Mouse (Mus musculus) liver, embryonic 13.5 days (tissue): ENCODE measurements at regions not wholly inside any gene's neighbourhood (a gene's known extent, or its start where the extent isn't known, plus 50 kb on each side); places are given as distances from the start of the nearest gene placed in this dataset.

Experiments used
- ATAC-seq: fragments of 200-750 bp; cut with Nextera tagmentation; 2 replicates; pipeline ENCODE4 v1.8.0; 2017; ENCODE audit warnings: low read depth, mild to moderate bottlenecking, moderate number of reproducible peaks, moderate library complexity
- DNase-seq: peaks from one replicate; pipeline ENCODE4 v3.0.0; 2022
- H3K27ac ChIP-seq: fragments of 300-500 bp; sonication (generic); 2 replicates; pipeline ENCODE4 v1.5.1; 2015; ENCODE audit warnings: moderate library complexity, mild to moderate bottlenecking, inconsistent platforms
- H3K27me3 ChIP-seq: fragments of 300-500 bp; sonication (generic); 2 replicates; pipeline ENCODE4 v1.6.1; 2015; ENCODE audit warnings: mild to moderate bottlenecking, inconsistent platforms
- H3K36me3 ChIP-seq: fragments of 300-500 bp; sonication (generic); 2 replicates; pipeline ENCODE4 v1.6.1; 2015; ENCODE audit warnings: mild to moderate bottlenecking, inconsistent platforms
- H3K4me1 ChIP-seq: fragments of 300-500 bp; sonication (generic); replicated peaks from 2 replicates; pipeline ENCODE4 v1.6.1; 2015; ENCODE audit warnings: inconsistent platforms
- H3K4me2 ChIP-seq: fragments of 300-500 bp; sonication (generic); 2 replicates; pipeline ENCODE4 v1.6.1; 2015; ENCODE audit warnings: inconsistent platforms, mild to moderate bottlenecking, moderate library complexity
- H3K4me3 ChIP-seq: fragments of 300-500 bp; sonication (generic); replicated peaks from 2 replicates; pipeline ENCODE4 v1.5.1; 2015; ENCODE audit warnings: mild to moderate bottlenecking, inconsistent platforms
- H3K9ac ChIP-seq: fragments of 300-500 bp; sonication (generic); 2 replicates; pipeline ENCODE4 v1.6.1; 2015; ENCODE audit warnings: mild to moderate bottlenecking, inconsistent platforms
- H3K9me3 ChIP-seq: fragments of 300-500 bp; sonication (generic); replicated peaks from 2 replicates; pipeline ENCODE4 v1.6.1; 2016; ENCODE audit warnings: inconsistent platforms
- WGBS: fragments of 180-500 bp; shearing (Covaris S2); methylation state at CpG from one replicate; pipeline ENCODE4 v1.1.7; 2015; ENCODE audit not compliant: insufficient replicate concordance; 5-methylcytosine and 5-hydroxymethylcytosine counted together

DNA sequence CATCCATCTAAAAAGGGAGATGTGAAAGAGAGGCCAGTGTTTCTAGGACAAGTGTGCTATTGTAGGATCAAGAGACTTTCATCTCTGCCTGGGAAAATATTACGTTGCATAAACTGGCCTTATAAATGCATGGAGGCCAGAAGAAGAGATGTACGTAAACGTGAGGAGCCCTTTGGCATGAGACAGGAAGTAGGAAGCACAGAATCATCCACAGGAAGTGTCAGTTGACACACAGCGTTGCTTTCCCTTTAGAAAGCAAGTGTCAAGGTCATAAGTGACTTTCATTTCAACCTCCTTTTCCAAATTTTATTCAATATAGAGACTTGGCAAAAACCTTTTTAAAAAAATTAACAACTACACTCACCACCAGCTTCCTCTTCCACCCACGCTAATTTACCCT, 175.2 kb downstream of the Klf7 start:
- WGBS: 29% methylated on average over 5 of the region's 5 CpGs
- no peak overlapping the region for H3K9ac ChIP-seq

DNA sequence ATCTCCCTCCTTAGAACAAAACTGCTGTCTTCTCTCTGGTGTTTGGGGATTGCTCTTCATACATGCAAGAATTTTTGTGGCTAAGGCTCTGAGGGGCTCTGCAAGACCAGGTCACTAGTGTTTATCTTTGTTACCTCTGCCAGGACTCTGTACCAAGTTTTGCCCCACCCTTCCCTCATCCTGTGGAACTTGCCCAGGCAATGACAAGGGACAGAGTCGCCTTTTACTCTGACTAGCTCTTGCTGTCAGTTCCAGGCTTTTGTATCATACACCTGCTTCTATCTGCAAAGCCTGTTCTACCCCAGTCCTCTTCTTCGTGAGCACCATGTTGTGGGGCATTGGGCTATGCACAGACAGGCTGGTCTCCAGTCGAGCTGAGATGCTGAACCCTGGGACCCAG, 175.7 kb upstream of the 4933402D24Rik start:
- 36% methylated on average over 3 of the region's 3 CpGs for WGBS
- Histone ChIP-seq H3K4me2 (no peak overlapping the region), H3K27ac (no peak overlapping the region), H3K4me3 (no peak overlapping the region), H3K4me1 (no peaks in the 10 kb centered on the region), H3K27me3 (no peaks in the 10 kb centered on the region), H3K36me3 (no peaks in the 10 kb centered on the region), H3K9me3 (no peaks in the 10 kb centered on the region), H3K9ac (no peak overlapping the region)
- no peak for ATAC-seq
- no peak for DNase-seq

More for the DNA sequence above, 175.2 kb downstream of the Klf7 start:
- H3K4me2 ChIP-seq: no peak overlapping the region
- H3K4me1 ChIP-seq: no peaks in the 10 kb centered on the region
- H3K4me3 ChIP-seq: no peak overlapping the region
- DNase-seq (no peak), ATAC-seq (no peak)
- no peaks in the 10 kb centered on the region for H3K27me3 ChIP-seq
- no peak overlapping the region for H3K27ac ChIP-seq
- H3K36me3 ChIP-seq: no peaks in the 10 kb centered on the region
- H3K9me3 ChIP-seq: no peaks in the 10 kb centered on the region

DNA sequence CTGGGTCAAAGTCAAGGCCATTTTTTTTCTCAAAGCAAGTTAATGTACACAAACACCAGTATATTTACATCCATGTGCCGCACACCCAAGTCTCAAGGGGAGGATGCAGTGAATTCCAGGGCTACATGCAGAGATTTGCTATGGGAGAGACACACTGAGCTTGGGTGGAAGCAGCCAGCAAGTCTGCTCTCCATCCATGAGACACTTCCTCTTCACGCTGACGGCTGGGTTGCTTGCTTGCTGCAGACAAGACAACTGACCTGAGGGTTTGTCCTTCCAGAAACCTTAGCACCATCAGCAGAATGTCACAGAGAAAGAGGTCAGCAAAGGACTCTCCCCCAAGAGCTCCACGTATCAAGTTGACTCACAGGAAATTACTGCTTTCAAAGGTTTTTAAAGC, 169.3 kb upstream of the 4933402D24Rik start:
- Histone ChIP-seq H3K4me3 (no peak overlapping the region), H3K9me3 (no peaks in the 10 kb centered on the region), H3K27ac (no peak overlapping the region), H3K27me3 (no peaks in the 10 kb centered on the region), H3K36me3 (no peaks in the 10 kb centered on the region), H3K9ac (no peak overlapping the region), H3K4me1 (no peaks in the 10 kb centered on the region), H3K4me2 (no peak overlapping the region)
- 39% methylated on average over 4 of the region's 4 CpGs for WGBS
- DNase-seq (no peak), ATAC-seq (no peak)

DNA sequence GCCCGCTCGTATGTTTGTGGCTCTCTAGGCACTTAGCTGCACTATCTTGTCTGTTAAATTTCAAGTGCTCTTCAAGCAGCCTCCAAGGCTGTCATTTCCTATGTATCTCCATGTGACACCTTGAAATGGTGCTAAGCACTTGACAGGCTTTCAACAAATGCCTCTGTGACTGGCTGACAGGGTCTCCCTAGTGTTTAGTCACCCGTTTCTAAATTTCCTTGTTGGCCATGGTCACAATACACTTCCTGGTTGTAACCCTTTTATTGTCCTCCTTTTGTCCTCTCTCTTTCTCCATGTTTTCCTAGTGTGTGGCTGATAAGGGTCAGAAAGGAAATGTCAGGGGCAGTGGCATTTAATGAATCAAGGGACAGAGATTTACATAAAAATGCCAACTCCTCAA, 168.4 kb upstream of the 4933402D24Rik start:
- H3K27ac ChIP-seq: no peak overlapping the region
- H3K27me3 ChIP-seq: no peaks in the 10 kb centered on the region
- H3K4me3 ChIP-seq: no peak overlapping the region
- H3K36me3 ChIP-seq: no peaks in the 10 kb centered on the region
- H3K9me3 ChIP-seq: no peaks in the 10 kb centered on the region
- DNase-seq (no peak), ATAC-seq (no peak)
- WGBS: 62% methylated on average over 3 of the region's 3 CpGs
- H3K4me2 ChIP-seq: no peak overlapping the region
- no peaks in the 10 kb centered on the region for H3K4me1 ChIP-seq
- H3K9ac ChIP-seq: no peak overlapping the region

DNA sequence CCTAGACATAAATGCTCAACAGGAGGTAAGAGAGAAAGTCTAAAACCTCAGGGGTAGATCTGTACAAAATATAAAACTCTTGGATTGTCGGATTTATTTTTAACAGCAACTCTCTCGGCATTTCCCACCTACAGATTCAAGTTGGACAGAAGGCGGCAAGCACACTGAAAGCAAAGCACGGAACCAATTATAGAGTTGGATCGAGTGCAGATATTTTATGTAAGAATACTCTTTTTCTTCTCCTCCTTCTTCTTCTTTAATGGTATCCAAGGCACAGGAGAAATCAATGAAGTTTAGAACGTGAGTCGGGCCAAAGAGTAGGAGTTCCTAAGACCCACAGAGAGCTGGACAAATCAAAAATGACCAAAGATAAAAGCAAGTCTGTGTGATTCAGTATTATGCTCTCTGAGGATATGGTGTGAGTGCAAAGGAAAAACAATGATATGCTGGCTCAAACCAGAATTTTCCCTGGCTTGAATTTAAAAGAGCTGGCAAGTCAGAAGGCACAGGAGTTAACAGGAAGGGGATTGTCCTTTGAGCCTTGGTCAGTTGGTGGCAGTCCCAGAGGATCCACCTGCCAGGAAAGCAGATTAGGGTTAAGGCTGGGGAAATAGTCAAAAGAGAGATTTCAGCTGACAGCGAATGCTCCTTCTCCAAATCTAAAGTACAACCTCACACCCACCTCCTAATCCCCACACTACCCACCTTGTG, 165.7 kb upstream of the 4933402D24Rik start:
- Histone ChIP-seq H3K9me3 (no peaks in the 10 kb centered on the region), H3K36me3 (no peaks in the 10 kb centered on the region), H3K4me3 (no peak overlapping the region), H3K4me1 (no peaks in the 10 kb centered on the region), H3K9ac (no peak overlapping the region), H3K27ac (no peak overlapping the region), H3K4me2 (no peak overlapping the region), H3K27me3 (no peaks in the 10 kb centered on the region)
- DNase-seq: no peak
- WGBS: 73% methylated on average over 8 of the region's 8 CpGs
- no peak for ATAC-seq

DNA sequence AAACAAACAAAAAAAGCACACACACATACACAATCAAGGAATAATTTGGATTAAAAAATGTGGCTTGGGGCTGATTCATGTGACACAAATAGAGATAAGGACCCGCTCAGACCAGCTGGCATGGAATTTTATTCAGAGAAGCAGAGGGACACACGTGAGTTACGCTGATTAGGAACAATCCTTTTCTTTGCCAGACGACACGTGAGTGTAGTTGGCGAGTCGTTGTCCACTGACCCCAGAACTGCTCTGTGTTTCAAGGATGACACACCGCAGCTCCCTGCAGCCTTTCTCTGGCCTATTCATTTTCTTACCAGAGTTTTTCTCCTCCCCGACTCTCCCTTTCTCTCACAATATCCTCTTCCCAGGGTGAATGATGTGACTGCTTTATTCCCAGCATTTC, 163.4 kb upstream of the 4933402D24Rik start:
- DNase-seq: no peak
- Histone ChIP-seq H3K9me3 (no peaks in the 10 kb centered on the region), H3K36me3 (no peaks in the 10 kb centered on the region), H3K27ac (no peak overlapping the region), H3K27me3 (no peaks in the 10 kb centered on the region), H3K4me1 (no peaks in the 10 kb centered on the region), H3K4me2 (no peak overlapping the region), H3K9ac (no peak overlapping the region), H3K4me3 (no peak overlapping the region)
- ATAC-seq: no peak
- WGBS: 63% methylated on average over 9 of the region's 9 CpGs

DNA sequence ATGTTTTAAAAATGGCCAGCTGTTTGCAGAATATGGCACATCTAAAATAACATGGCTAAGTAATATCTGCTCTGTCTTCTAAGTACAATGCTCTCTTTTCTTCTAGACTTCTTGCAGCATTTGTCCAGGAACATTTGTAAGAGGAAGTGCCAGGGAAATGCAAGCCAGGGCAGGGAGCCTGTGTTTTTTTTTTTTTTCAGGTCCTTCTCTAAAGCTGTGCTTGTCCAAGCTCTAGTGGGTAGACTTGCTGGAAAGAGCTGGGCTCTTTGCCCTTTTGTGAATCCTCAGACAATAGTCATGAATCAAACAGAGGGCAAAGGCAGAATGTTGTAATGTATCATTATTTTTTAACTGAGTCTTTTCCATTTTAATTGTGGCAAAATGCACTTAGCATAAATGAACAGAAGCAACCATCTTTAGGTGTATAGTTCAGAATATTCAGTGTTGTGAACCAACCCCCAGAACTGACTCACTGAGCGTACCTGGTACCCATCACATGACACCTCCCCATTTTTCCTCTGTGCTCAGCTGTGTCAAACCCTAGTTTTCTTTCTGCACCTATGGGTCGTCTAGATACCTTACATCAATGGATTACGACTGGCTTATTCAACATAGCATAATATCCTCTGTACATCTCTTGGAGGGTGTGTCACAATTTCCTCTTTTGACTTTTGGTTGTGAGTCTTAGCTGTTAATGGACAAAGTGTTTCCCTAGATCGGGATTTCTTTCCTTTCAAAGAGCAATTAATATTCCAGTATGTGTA, 160.5 kb upstream of the 4933402D24Rik start:
- no peaks in the 10 kb centered on the region for H3K9me3 ChIP-seq
- no peak overlapping the region for H3K4me2 ChIP-seq
- no peaks in the 10 kb centered on the region for H3K4me1 ChIP-seq
- H3K27ac ChIP-seq: no peak overlapping the region
- DNase-seq (no peak), ATAC-seq (no peak)
- no peaks in the 10 kb centered on the region for H3K36me3 ChIP-seq
- no peaks in the 10 kb centered on the region for H3K27me3 ChIP-seq
- no peak overlapping the region for H3K4me3 ChIP-seq
- WGBS: 60% methylated on average over 4 of the region's 4 CpGs
- no peak overlapping the region for H3K9ac ChIP-seq

DNA sequence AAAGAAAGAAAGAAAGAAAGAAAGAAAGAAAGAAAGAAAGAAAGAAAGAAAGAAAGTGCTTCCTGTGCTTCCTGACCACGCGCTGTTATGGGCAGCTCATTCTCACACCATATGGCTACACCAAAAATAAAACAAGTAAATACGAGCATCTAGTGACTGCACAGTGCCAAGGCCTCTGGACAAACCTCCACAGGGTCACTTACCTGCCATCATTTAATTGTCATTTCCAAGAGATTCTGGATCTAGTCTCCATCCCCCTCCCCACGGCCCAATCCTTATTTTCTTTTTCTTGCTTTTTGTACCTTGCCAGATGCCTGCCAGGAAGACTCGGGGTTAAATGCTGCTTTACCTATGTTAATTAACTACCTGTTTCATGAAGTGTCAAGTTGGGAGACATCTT, 159.8 kb upstream of the 4933402D24Rik start:
- Histone ChIP-seq H3K4me2 (no peak overlapping the region), H3K4me1 (no peaks in the 10 kb centered on the region), H3K27ac (no peak overlapping the region), H3K4me3 (no peak overlapping the region), H3K36me3 (no peaks in the 10 kb centered on the region), H3K9me3 (no peaks in the 10 kb centered on the region), H3K27me3 (no peaks in the 10 kb centered on the region), H3K9ac (no peak overlapping the region)
- 72% methylated on average over 5 of the region's 5 CpGs for WGBS
- no peak for DNase-seq
- ATAC-seq: no peak

DNA sequence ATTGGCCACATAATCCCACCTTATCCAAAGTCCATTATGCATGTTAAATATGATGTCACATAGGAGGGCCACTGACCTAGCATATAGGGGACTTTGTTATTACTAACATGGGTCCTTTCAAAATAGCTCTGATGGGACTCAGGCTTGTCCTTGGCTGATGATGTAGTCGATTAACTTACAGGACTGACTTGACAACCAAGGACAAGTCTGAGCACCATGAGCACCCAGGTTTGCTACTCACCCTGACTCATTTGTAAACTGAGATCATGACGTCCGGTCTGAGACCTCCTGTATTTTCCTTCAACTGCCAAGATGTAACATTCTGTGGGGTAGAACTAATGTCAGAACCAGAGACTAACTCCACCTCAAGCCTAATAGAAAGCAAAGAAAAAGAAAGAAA, 159.3 kb upstream of the 4933402D24Rik start:
- Histone ChIP-seq H3K36me3 (no peaks in the 10 kb centered on the region), H3K27ac (no peak overlapping the region), H3K4me3 (no peak overlapping the region), H3K4me1 (no peaks in the 10 kb centered on the region), H3K27me3 (no peaks in the 10 kb centered on the region), H3K9me3 (no peaks in the 10 kb centered on the region), H3K4me2 (no peak overlapping the region), H3K9ac (no peak overlapping the region)
- no peak for ATAC-seq
- no peak for DNase-seq
- WGBS: 65% methylated on average over 3 of the region's 3 CpGs

DNA sequence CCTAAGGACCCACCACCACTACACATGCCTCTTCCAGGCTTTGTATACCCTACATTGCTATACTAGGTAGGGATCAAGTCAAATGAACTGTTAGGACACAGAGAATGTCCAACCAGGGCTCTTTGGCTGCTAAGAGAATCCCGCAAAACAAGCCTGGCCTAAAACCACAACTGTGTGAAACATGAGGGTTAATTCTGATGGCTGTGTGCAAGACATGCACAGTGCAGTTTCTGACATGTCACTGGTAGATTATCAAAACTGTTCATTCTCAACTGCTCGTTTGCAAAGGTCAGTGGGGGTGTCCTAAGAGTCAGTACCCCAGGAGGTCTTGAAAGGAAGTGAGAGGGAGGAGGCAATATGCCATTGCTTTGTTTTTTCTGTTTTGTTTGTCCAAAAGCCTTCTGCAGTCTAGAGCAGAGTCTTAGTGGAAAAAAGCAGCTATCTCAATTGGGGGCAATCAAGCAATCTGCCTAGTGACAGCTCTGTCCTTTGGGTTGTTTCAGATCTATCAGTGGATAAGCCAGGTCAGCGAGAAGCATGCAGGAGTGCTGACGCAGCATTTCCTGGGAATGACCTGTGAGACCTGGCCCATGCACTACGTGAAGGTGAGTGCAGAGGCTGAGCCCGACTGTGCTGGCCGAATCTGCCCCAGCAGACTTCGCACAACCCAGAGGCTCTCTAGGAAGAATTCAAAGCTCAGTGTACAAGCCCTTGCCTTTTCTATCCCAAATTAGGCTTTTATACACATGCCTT, 151.3 kb upstream of the 4933402D24Rik start:
- Histone ChIP-seq H3K27me3 (no peaks in the 10 kb centered on the region), H3K4me2 (no peak overlapping the region), H3K36me3 (no peaks in the 10 kb centered on the region), H3K9me3 (no peaks in the 10 kb centered on the region), H3K9ac (no peak overlapping the region), H3K4me1 (no peaks in the 10 kb centered on the region), H3K4me3 (no peak overlapping the region), H3K27ac (no peak overlapping the region)
- 43% methylated on average over 8 of the region's 8 CpGs for WGBS
- no peak for ATAC-seq
- DNase-seq: no peak

DNA sequence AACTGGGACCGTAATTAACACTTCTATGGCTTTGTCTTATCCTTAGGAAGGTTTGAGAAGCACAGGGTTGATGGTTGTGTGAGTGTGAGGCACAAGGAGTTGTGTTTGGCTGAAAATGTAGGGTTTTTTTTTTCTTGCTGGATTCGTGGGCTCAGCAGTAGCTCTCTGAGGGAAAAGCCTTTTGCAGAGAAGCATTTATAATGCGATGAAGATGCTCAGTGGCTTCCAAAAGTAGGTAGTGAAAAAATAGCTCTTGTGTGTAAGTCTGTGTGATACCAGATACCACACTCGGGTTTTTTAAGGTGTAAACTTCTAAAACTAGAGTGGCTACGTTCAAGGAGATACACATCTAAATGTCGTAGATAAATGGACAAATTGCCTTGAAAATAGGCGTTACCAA, 149.1 kb upstream of the 4933402D24Rik start:
- DNase-seq (no peak), ATAC-seq (no peak)

More for the DNA sequence above, 149.1 kb upstream of the 4933402D24Rik start:
- H3K9me3 ChIP-seq: no peaks in the 10 kb centered on the region
- H3K27me3 ChIP-seq: no peaks in the 10 kb centered on the region
- no peak overlapping the region for H3K9ac ChIP-seq
- WGBS: 55% methylated on average over 7 of the region's 7 CpGs
- H3K36me3 ChIP-seq: no peaks in the 10 kb centered on the region
- no peak overlapping the region for H3K4me2 ChIP-seq
- no peak overlapping the region for H3K4me3 ChIP-seq
- no peak overlapping the region for H3K27ac ChIP-seq
- no peaks in the 10 kb centered on the region for H3K4me1 ChIP-seq
